Mouse (Mus musculus): ENCODE measurements at regions not wholly inside any gene's neighbourhood (a gene's known extent, or its start where the extent isn't known, plus 50 kb on each side); places are given as distances from the start of the nearest gene placed in this dataset.

DNA sequence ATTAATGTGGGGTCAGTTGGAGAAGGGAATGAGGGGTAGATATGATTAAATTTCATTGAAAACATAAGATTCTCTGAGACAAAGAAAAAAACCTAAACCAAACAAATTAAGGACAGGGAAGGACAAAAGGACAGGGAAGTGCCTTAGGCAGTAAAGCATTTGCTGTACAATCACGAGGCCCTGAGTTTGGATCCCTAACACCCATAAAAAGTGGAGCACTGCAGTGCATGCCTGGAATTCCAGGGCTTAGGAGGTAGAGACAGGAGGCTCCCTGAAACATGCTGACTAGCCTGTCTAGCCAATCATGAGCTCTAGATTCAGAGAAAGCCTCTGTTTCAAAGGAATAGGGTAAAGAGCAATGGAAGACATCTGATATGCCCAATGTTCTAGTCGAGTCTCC, 49.9 kb upstream of the Fndc3b start:
- TF ChIP-seq POLR2A (IDR thresholded peaks at IDR 0.05; ENCODE audit: low read depth, low read length) (no peak), CTCF (conservative IDR thresholded peaks at IDR 0.05; ENCODE audit: insufficient read depth, insufficient read length, low read depth, low read length) (no peak)

Measured in kidney, adult 2 months (tissue).